Mouse (Mus musculus): ENCODE data around the gene Otx1. TPM values are rescaled to one million over a fixed set of nuclear protein-coding genes. Genes with fewer than 3 reads are reported as not detected.

Gene Otx1
- total RNA-seq, 2 experiments from 2014 or later: not detected

GRCm38 (mm10) chr11:21999396-22000315, 3.0 kb downstream of the Otx1 start:
- peak in 1 of 2 experiments; percentile 14 for DNase-seq (ENCODE audit: low spot score in 2 of 2)

GRCm38 (mm10) chr11:21998141-21999047, 4.3 kb downstream of the Otx1 start:
- DNase-seq (ENCODE audit: low spot score in 2 of 2): peak in 1 of 2 experiments; percentile 13

GRCm38 (mm10) chr11:21997561-21998140, 5.0 kb downstream of the Otx1 start:
- no peak for DNase-seq (ENCODE audit: low spot score in 2 of 2)

GRCm38 (mm10) chr11:21996661-21997560, 5.8 kb downstream of the Otx1 start:
- peak in 1 of 2 experiments; percentile 41 for DNase-seq (ENCODE audit: low spot score in 2 of 2)

GRCm38 (mm10) chr11:21996325-21996647, 6.4 kb downstream of the Otx1 start:
- no peak for DNase-seq (ENCODE audit: low spot score in 2 of 2)

GRCm38 (mm10) chr11:21995534-21996324, 7.0 kb downstream of the Otx1 start:
- DNase-seq (ENCODE audit: low spot score in 2 of 2): peak in 1 of 2 experiments; percentile 23

GRCm38 (mm10) chr11:21994377-21995370, 8.0 kb downstream of the Otx1 start:
- peak in 1 of 2 experiments; percentile 15 for DNase-seq (ENCODE audit: low spot score in 2 of 2)

GRCm38 (mm10) chr11:21993597-21994376, 8.9 kb downstream of the Otx1 start:
- peak in 1 of 2 experiments; percentile 45 for DNase-seq (ENCODE audit: low spot score in 2 of 2)

- peak in 1 of 2 experiments; percentile 19 for DNase-seq (ENCODE audit: low spot score in 2 of 2)
Observed at GRCm38 (mm10) chr11:21992761-21993596, 9.7 kb downstream of the Otx1 start.

- DNase-seq (ENCODE audit: low spot score in 2 of 2): no peak
Observed at GRCm38 (mm10) chr11:21988398-21988946, 14.2 kb downstream of the Otx1 start.

- no peak for DNase-seq (ENCODE audit: low spot score in 2 of 2)
Observed at GRCm38 (mm10) chr11:21985118-21985517, 17.6 kb downstream of the Otx1 start.

- no peak for DNase-seq (ENCODE audit: low spot score in 2 of 2)
Observed at GRCm38 (mm10) chr11:21974005-21974531, 28.6 kb downstream of the Otx1 start.

GRCm38 (mm10) chr11:21973597-21973996, 29.1 kb downstream of the Otx1 start:
- DNase-seq (ENCODE audit: low spot score in 2 of 2): no peak

- no peak for DNase-seq (ENCODE audit: low spot score in 2 of 2)
Observed at GRCm38 (mm10) chr11:21968922-21969321, 33.8 kb downstream of the Otx1 start.

- no peak for DNase-seq (ENCODE audit: low spot score in 2 of 2)
Observed at GRCm38 (mm10) chr11:21955167-21955566, 47.5 kb downstream of the Otx1 start.

- no peak for DNase-seq (ENCODE audit: low spot score in 2 of 2)
Observed at GRCm38 (mm10) chr11:21951657-21952237, 51.0 kb downstream of the Otx1 start.
